Mouse (Mus musculus) testis, postnatal 10 days (tissue): ENCODE data around the gene Syna.

Experiments
- DNase-seq: peaks from one replicate; pipeline ENCODE4 v3.0.0; 2021; ENCODE audit warnings: low spot score

Syna gene

DNA sequence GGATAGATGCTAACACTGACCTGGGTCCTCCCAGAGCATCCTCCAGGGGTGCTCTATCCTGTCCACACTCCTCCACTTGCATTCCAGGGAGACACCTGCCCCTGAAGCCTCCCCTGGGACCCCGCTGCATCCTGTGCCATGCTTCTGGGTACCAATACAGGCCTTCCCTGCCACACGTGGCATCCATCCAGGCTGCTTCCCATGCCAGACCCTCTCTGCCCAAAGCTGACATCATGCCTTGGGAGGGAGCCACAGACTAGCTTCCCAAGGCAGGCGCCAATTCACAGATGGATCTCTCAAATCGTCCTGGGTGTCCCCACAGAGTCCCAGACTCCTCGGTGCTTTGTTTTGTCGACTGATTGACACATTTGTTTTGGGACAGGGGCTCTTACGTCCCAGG is 29.1 kb downstream of the Syna start:
- peak; percentile 66 for DNase-seq

GRCm38 (mm10) chr5:134528488-134528887 is 31.5 kb downstream of the Syna start:
- DNase-seq = no peak

DNA sequence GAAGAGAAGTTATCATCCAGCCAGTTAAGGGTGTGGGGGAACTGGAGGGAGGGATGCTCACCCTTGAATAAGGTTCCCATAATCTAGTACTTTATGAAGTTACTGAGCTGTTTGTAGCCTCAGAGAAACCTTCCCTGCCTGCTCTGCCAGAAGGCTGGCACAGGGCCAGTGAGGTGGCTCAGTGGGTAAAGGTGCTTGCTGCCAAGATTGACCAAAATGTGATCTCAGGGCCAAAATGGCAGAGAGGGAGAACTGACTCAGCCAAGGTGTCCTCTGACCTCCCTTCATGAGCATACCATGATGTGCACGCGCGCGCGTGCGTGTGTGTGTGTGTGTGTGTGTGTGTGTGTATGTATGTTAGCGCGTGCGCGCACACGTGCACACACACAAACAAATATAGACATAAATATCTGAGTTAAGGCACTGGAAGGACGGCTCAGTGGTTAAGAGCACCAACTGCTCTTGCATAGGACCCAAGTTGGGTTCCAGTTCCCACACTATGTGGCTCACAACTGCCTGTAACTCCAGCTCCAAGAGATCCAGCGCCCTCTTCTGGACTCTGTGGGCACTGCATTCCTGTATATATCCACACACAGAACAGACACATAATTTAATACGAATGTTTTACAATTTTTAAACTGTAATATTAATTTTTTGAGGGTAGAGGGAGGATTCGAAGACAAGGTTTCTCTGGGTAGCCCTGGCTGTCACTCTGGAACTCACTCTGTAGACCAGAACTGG is 33.8 kb downstream of the Syna start:
- no peak for DNase-seq

DNA sequence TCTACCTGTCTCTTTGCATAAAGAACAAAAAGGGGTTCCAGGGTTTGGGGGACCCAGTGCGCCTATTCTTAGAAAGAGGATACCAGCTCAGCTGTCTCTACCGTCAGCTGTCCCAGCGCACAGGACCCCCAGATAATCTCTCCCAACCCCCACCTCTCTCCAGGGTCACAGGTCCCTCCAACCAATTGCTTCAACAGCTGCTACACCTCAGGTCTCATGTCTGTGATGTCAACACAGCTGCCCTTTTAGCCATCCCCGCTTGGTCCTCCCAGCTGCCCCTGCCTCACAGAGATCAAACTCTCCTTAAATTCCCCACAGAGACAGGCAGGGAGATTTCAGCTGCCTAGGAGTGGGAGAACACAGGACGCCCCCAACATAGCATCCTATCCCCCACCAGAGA is 36.2 kb downstream of the Syna start:
- DNase-seq = no peak

DNA sequence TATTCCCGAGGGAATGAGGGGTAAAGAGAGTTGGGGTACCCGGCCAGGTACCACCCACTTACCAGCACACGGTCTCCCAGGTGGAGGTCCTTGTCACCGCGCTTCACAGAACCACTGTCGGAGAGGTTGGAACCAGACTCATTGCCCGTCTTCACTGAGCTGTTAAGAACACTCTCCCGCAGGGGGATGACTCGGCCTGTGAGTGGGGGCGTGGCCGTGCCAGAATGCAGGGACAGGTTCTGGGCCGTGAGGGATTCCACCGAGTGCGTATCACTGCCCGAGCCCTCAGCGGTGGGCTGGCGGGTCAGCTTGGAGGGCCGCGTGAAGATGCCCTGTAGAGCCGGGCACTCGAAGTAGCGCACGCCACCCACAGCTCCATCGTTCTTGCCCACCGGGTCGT is 37.4 kb downstream of the Syna start:
- no peak for DNase-seq

- no peak for DNase-seq
These were observed 38.2 kb downstream of the Syna start for GRCm38 (mm10) chr5:134521806-134522205.

DNA sequence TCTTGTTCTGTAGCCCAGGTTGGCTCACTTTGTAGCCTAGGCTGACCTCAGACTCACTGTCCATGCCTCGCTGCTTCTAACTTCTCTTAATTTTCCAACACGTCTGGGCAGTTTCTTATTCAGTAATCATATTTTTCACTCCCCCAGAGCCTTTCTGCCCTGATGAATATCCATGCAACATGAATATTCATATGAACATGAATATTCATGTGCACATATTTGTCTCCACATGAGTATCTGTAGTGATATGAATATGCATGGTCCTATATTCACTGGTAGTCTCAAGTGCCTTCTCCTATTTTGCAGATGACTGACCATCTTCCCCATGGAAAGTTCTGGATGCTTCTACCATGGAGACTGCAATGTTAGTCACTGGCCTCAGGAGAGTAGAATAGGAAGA is 38.8 kb downstream of the Syna start:
- no peak for DNase-seq

- DNase-seq = no peak
These were observed 39.9 kb downstream of the Syna start for GRCm38 (mm10) chr5:134520120-134520519.

DNA sequence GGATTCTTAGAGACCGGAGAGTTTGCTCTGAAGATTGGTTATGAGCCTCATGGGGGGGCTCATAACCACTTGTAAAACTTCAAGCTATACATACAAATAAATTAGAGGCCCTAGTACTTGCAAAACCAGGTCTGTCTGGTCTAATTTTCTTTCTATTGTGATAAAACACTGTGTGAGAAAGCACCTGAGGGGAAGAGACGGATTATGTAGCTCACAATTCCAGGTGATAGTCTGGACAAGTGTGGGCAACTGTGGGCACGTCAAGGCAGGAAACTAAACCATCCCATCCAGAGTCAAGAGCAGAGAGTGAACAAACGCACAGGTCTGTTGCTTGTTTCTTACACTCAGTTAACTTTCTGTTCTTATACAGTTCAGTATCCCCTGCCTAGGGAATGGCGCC is 40.5 kb downstream of the Syna start:
- DNase-seq = no peak

- DNase-seq = no peak
These were observed 47.9 kb downstream of the Syna start for GRCm38 (mm10) chr5:134512086-134512485.

DNA sequence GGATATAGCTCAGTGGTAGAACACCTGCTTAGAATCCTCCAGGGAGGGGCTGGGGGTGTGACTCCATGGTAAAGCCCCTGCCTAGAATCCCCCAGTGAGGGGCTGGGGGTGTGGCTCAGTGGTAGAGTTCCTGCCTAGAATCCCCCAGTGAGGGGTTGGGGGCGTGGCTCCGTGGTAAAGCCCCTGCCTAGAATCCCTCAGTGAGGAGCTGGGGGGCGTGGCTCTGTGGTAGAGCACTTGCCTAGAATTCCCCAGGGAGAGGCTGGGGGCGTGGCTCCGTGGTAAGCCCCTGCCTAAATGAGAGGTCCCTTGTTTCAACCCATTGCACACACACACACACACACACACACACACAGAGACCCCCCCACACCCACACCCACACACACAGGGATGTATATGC is 49.7 kb downstream of the Syna start:
- DNase-seq = no peak

- DNase-seq = no peak
These were observed 51.0 kb downstream of the Syna start for GRCm38 (mm10) chr5:134508965-134509364.
